Mouse (Mus musculus): ENCODE data around the gene Hopx. TPM values are rescaled to one million over a fixed set of nuclear protein-coding genes. Genes with fewer than 3 reads are reported as not detected.
A peak's percentile ranks its signal among the peaks of the same experiment; 100 is the strongest.

Gene Hopx
- polyA plus RNA-seq, 1 experiment, result 0.51 TPM

DNA sequence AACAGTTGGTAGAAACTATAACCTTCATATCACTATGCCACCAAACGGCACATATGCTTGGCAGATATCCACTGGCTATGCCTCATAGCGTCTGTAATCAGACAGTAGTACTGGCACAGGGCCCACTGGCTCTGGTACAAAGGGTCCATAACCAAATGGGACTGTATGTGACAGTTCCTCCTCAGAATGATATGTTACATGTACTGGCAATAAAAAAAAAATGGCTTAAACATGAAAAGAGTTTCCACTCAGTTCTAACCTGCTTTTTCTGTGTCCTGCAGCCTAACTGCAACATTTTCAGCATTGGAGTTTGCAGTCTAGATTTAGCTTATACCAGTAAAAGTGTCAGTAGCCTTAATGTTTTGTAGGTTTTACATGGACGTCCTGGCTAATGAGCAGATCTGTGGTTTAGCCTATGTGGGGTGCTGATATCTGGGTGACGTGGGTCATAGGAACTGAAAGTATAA is 9.9 kb upstream of the Hopx start:
- H3K9me3 ChIP-seq (ENCODE audit: control insufficient read depth, low read length), result no peaks in the 10 kb centered on the region
- H3K4me3 ChIP-seq (replicated peaks), result no peak overlapping the region
- peaks cover 48% of the 10 kb centered on the region for H3K4me1 ChIP-seq (ENCODE audit: control insufficient read depth)
- no peaks in the 10 kb centered on the region for H3K27me3 ChIP-seq (ENCODE audit: control insufficient read depth)
- no peaks in the 10 kb centered on the region; the same call in 1 of the 2 replicates for H3K36me3 ChIP-seq (ENCODE audit: control insufficient read depth)
- TF ChIP-seq TAL1 (IDR thresholded peaks at IDR 0.05; ENCODE audit: low read length) (no peak), GATA1 (IDR thresholded peaks at IDR 0.05; ENCODE audit: low read length) (no peak)

DNA sequence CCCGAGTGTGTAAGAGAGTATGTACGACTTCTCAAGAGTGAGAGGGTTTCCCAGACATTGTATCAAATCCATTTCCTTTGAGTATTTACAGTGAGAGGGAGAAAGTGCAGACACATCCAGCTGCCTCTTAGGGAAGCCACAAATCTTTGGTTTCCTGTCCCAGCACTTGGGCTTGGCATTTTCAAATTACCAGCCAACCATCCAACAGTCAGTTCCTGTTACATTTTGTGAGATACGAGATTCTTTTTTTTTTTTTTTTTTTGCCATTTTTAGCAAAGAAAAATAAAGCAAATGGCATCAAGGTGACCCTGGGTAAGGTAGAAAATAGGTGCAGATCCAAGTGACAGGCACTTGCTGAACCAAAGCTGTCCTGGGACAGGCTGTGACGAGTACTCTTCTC is 9.2 kb upstream of the Hopx start:
- no peak for TF ChIP-seq GATA1 (IDR thresholded peaks at IDR 0.05; ENCODE audit: low read length)
- TF ChIP-seq TAL1 (IDR thresholded peaks at IDR 0.05; ENCODE audit: low read length), result no peak
- no peaks in the 10 kb centered on the region for H3K9me3 ChIP-seq (ENCODE audit: control insufficient read depth, low read length)
- H3K36me3 ChIP-seq (ENCODE audit: control insufficient read depth), result no peaks in the 10 kb centered on the region; the same call in 1 of the 2 replicates
- H3K27me3 ChIP-seq (ENCODE audit: control insufficient read depth), result no peaks in the 10 kb centered on the region
- peaks cover 54% of the 10 kb centered on the region for H3K4me1 ChIP-seq (ENCODE audit: control insufficient read depth)
- no peak overlapping the region for H3K4me3 ChIP-seq (replicated peaks)

DNA sequence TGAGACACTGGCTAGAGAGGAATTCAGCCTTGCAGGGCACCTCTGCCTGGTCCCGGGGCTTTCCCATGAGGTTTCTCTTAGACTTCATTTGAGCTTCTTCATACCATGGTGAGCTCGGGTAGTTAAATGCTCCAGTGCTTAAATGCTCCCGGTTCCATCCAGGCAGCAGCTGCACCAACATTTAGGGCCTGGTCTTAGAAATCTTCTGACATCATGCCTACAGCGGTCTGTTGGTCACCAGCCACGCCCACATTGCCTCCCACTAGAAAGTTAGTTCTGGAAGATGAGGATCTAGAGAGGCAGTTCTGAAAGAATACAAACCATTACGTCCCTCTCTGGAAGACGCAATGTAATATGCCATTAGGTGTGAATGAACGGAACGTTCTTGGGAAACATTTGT is 8.7 kb upstream of the Hopx start:
- TF ChIP-seq GATA1 (IDR thresholded peaks at IDR 0.05; ENCODE audit: low read length), result no peak
- no peak for TF ChIP-seq TAL1 (IDR thresholded peaks at IDR 0.05; ENCODE audit: low read length)
- Histone ChIP-seq H3K4me1 (ENCODE audit: control insufficient read depth) (peaks cover 59% of the 10 kb centered on the region), H3K4me3 (replicated peaks) (no peak overlapping the region), H3K27me3 (ENCODE audit: control insufficient read depth) (no peaks in the 10 kb centered on the region), H3K9me3 (ENCODE audit: control insufficient read depth, low read length) (no peaks in the 10 kb centered on the region), H3K36me3 (ENCODE audit: control insufficient read depth) (no peaks in the 10 kb centered on the region; the same call in 1 of the 2 replicates)

DNA sequence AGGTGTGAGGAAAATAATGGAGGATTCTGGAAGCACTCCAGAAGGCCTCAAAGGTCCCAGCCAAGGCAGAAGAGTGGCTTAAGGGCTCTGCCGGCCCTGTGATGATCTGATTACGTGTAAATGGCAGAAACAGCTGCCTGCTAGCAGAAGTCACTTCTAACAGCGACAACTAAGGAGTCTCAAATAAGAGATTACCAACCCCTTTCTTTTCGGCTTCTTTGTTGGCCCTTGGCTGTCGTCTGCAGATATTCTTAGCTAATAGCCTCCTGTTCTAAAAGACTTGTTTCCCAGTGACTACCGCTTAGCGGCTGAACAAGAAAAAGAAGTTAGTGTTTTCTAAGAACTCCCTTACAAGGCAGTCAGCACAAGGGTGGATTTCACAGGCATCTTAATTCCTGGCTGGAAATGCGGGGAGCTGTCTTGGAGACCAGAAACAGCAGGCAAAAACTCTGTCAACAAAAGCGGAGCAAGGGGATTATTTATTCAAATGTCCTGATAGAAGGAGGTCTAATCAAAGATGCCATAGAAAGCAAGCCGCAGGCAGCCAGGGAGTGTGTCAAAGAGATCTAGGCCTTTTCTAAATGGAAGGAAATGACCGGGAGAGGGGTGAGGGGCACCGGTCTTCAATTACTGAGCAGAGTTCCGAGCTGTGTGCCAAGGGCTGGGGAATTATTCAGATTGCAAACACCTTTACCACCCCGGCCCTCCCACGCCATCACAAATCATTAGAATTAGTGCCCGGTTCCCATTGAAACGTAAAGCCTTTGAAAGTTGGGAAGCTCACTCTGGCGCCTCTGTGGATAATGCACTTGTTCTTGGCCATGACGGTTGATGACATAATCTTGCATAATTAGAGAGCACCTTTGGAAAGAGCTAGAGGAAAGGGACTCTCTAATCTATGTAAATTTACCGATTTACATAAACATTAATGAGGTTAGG is 7.6 kb upstream of the Hopx start:
- no peaks in the 10 kb centered on the region for H3K9me3 ChIP-seq (ENCODE audit: control insufficient read depth, low read length)
- no peak overlapping the region for H3K4me3 ChIP-seq (replicated peaks)
- no peaks in the 10 kb centered on the region for H3K27me3 ChIP-seq (ENCODE audit: control insufficient read depth)
- TF ChIP-seq TAL1 (IDR thresholded peaks at IDR 0.05; ENCODE audit: low read length), result no peak
- no peak for TF ChIP-seq GATA1 (IDR thresholded peaks at IDR 0.05; ENCODE audit: low read length)
- no peaks in the 10 kb centered on the region; the same call in 1 of the 2 replicates for H3K36me3 ChIP-seq (ENCODE audit: control insufficient read depth)
- peaks cover 65% of the 10 kb centered on the region for H3K4me1 ChIP-seq (ENCODE audit: control insufficient read depth)

DNA sequence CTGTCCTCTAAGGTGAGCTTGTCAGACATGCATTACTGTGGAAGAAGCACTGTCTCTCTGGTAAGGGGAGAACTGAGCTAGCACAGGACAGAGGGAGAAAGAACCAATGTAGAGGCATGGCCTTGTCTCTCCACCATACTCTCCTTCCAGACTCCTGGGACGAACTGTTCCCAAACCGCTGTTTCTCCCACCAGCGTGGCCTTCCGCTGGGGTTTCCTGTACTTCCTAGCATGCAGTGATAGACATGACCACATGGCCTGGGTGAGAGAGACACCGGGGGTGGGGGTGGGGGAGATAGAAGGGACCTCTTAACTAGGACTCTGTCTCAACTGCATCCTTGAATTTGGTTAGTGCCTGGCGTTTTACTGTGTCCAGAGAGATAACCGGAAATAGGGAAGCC is 5.8 kb upstream of the Hopx start:
- Histone ChIP-seq H3K9me3 (ENCODE audit: control insufficient read depth, low read length) (no peaks in the 10 kb centered on the region), H3K4me1 (ENCODE audit: control insufficient read depth) (peaks cover 68% of the 10 kb centered on the region), H3K36me3 (ENCODE audit: control insufficient read depth) (no peaks in the 10 kb centered on the region; the same call in 1 of the 2 replicates), H3K4me3 (replicated peaks) (no peak overlapping the region), H3K27me3 (ENCODE audit: control insufficient read depth) (no peaks in the 10 kb centered on the region; the same call in 1 of the 2 replicates)
- TF ChIP-seq TAL1 (IDR thresholded peaks at IDR 0.05; ENCODE audit: low read length) (no peak), GATA1 (IDR thresholded peaks at IDR 0.05; ENCODE audit: low read length) (no peak)

DNA sequence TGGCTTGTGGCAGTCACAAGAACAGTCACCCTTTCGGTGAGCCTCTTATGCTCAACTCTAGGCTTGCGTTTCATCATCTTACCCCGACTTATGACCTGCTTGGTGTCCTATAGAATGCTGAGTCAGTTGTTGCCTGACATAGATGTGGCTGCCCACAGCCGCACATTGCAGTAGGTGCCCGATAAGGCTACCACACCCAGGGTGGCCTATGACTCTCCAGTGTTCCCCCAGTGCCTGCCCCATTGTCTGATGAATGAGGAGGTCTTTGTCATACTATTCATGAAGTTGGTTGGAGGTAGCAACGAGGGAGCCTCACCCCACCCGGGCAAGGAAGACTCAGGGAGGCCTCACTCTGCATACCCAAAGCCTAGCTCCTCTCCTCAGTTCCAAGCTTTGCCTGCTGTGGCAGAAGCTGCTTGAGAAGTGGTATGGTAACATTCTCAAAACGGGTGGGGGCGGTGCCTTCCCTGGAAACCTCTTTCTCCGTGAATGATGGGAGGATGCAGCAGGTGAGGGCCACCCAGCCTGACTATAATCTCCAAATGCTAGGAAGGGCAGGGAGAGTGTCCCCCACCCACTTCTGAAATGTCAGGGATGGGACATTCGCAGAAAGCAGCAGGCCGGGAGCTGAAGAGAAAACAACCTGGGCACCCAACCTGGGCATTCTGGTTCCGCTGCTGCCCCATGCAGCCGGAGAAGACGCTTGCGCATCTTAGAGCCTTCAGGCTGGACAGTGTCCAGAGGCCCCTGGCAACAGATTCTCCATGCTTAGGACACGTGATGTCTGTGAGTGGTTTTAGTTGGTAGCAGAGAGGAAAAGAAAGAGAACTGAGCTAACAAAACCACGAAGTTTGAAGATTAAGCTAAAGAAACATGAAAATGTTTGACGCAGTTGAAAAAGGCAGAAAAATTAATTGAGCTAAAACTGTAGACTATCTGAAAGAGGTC is 4.8 kb upstream of the Hopx start:
- Histone ChIP-seq H3K9me3 (ENCODE audit: control insufficient read depth, low read length) (no peaks in the 10 kb centered on the region), H3K36me3 (ENCODE audit: control insufficient read depth) (no peaks in the 10 kb centered on the region; the same call in 1 of the 2 replicates), H3K27me3 (ENCODE audit: control insufficient read depth) (no peaks in the 10 kb centered on the region; the same call in 1 of the 2 replicates), H3K4me3 (replicated peaks) (peak overlapping the region; percentile 46), H3K4me1 (ENCODE audit: control insufficient read depth) (peaks cover 65% of the 10 kb centered on the region)
- peak; percentile 62; the same call in 1 of the 2 replicates for TF ChIP-seq GATA1 (IDR thresholded peaks at IDR 0.05; ENCODE audit: low read length)
- TF ChIP-seq TAL1 (IDR thresholded peaks at IDR 0.05; ENCODE audit: low read length), result no peak

DNA sequence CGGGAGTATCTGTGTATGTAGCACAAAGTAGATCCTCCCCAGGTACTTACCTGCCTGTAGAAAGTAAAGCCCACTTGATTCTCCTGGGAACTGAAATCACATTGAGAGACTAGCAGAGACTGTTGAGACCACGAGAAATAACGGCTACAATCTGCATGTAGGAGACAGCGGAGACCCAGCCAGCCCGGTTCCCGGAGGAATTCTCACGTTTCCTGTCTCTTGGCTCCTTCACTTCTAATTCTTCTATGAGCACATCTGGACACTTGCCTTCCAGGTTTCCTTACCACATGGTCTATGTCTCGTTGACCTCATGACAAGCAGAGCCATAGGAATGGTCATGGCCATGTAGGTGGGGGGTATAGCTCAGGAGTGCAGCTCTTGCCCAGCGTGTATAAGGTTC is 811 bp upstream of the Hopx start:
- TF ChIP-seq TAL1 (IDR thresholded peaks at IDR 0.05; ENCODE audit: low read length), result no peak
- Histone ChIP-seq H3K4me1 (ENCODE audit: control insufficient read depth) (peaks cover 29% of the 10 kb centered on the region), H3K4me3 (replicated peaks) (no peak overlapping the region), H3K27me3 (ENCODE audit: control insufficient read depth) (no peaks in the 10 kb centered on the region; the same call in 1 of the 2 replicates), H3K9me3 (ENCODE audit: control insufficient read depth, low read length) (no peaks in the 10 kb centered on the region), H3K36me3 (ENCODE audit: control insufficient read depth) (no peaks in the 10 kb centered on the region)

DNA sequence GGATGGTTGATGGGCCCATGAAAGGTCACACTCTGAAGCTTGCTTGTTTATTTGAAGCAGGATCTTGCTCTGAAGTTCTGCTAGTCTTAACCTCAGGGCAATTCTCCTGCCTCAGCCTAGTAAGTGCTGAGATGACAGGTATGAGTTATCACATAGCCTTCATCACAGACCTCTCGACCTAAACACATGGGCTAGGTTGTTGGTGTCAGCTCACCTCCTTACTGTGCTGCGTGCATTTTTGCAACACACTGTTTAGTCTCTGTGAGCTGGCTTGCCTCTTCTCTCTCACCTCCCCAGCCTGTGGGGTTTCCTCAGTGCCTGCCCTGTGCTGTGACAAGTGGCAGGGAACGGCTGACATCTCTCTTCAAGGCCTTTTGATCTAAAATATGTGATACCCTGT is 1.1 kb downstream of the Hopx start:
- Histone ChIP-seq H3K4me1 (ENCODE audit: control insufficient read depth) (peaks cover 10% of the 10 kb centered on the region), H3K4me3 (replicated peaks) (no peak overlapping the region), H3K36me3 (ENCODE audit: control insufficient read depth) (no peaks in the 10 kb centered on the region), H3K9me3 (ENCODE audit: control insufficient read depth, low read length) (no peaks in the 10 kb centered on the region), H3K27me3 (ENCODE audit: control insufficient read depth) (no peaks in the 10 kb centered on the region; the same call in 1 of the 2 replicates)
- TF ChIP-seq TAL1 (IDR thresholded peaks at IDR 0.05; ENCODE audit: low read length) (no peak), GATA1 (IDR thresholded peaks at IDR 0.05; ENCODE audit: low read length) (no peak)
